Mouse (Mus musculus): ENCODE results near the gene Macf1.
"Not testable (repeated sequence)": the region's sequence is repeated elsewhere in the genome, so short reads cannot be mapped to it uniquely, and the experiment has no call there.

The Macf1 gene

GRCm38 (mm10) chr4:123335796-123336585 lies 348.2 kb downstream of the Macf1 start:
- no peak for DNase-seq

GRCm38 (mm10) chr4:123335244-123335643 lies 348.9 kb downstream of the Macf1 start:
- not testable (repeated sequence) for DNase-seq

GRCm38 (mm10) chr4:123334177-123334576 lies 350.0 kb downstream of the Macf1 start:
- DNase-seq: no peak

GRCm38 (mm10) chr4:123333151-123333550 lies 351.0 kb downstream of the Macf1 start:
- DNase-seq: no peak

- DNase-seq: not testable (repeated sequence)
Measured at GRCm38 (mm10) chr4:123331961-123332360, 352.2 kb downstream of the Macf1 start.

- no peak for DNase-seq
Measured at GRCm38 (mm10) chr4:123331326-123331725, 352.8 kb downstream of the Macf1 start.

- peak; percentile 50 for DNase-seq
Measured at GRCm38 (mm10) chr4:123328946-123329345, 355.2 kb downstream of the Macf1 start.

- DNase-seq: no peak
Measured at GRCm38 (mm10) chr4:123327630-123328029, 356.5 kb downstream of the Macf1 start.

- no peak for DNase-seq
Measured at GRCm38 (mm10) chr4:123326087-123326486, 358.1 kb downstream of the Macf1 start.

GRCm38 (mm10) chr4:123323534-123323933 lies 360.6 kb downstream of the Macf1 start, which contains the start of gene Oxct2a:
Gene Oxct2a, minus strand, starts transcription at chr4:123323634.
- DNase-seq: no peak

GRCm38 (mm10) chr4:123322910-123323309 lies 361.2 kb downstream of the Macf1 start:
- DNase-seq: not testable (repeated sequence)

GRCm38 (mm10) chr4:123314497-123314896 lies 369.7 kb downstream of the Macf1 start:
- DNase-seq: no peak

- no peak for DNase-seq
Measured at GRCm38 (mm10) chr4:123313010-123313409, 371.1 kb downstream of the Macf1 start.

GRCm38 (mm10) chr4:123311845-123312244 lies 372.3 kb downstream of the Macf1 start:
- no peak for DNase-seq

GRCm38 (mm10) chr4:123308292-123308691 lies 375.9 kb downstream of the Macf1 start:
- no peak for DNase-seq

- no peak for DNase-seq
Measured at GRCm38 (mm10) chr4:123306999-123307398, 377.2 kb downstream of the Macf1 start.

GRCm38 (mm10) chr4:123305789-123306188 lies 378.4 kb downstream of the Macf1 start:
- DNase-seq: peak; percentile 24

Data from cerebellum, adult 9-11 months (tissue).